Mouse (Mus musculus): ENCODE measurements around the gene Tbc1d24.

GRCm38 (mm10) chr17:24151382-24151781 lies 54.0 kb downstream of the Tbc1d24 start:
- TF ChIP-seq CTCF (IDR thresholded peaks at IDR 0.05; ENCODE audit: extremely low read depth, insufficient read length, insufficient replicate concordance, low read depth, low read length), result no peak
- no peak for TF ChIP-seq POLR2A (IDR thresholded peaks at IDR 0.05; ENCODE audit: low read depth, low read length)
